Mouse (Mus musculus) layer of hippocampus, adult 9-10 months (tissue): ENCODE data around the gene Ces3b.
"Not testable (repeated sequence)": the region's sequence is repeated elsewhere in the genome, so short reads cannot be mapped to it uniquely, and the experiment has no call there.

Source experiments
- DNase-seq: peaks from one replicate; pipeline ENCODE4 v3.0.0; 2022; ENCODE audit warnings: low spot score

Gene Ces3b

DNA sequence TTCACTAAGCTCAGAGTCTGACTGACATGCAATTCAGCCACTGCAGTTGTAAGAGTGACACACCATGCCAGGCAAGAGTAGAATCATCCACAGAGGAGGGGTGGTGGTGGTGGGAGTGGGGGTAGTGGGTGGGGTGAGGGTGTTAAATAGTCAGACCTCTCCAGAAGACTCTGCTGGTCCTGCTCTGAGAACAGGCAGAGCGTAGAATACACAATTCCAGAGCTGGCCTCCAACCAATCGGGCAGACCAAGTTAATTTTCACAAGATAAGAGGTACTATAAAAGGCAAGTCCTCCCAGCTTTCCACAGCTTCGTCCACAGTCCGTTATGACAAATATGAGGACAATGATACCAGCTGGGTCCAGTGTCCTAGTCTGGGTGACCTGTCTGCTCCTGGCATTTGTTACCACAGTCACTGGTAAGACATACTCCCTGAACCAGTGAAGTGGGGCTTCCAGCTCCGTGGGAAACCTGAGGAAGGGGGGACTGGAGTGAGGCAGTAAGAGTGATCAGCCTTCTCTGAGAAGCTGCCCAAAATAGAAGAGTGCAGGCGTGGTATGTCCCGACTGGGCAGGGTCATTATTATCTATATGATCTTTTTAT lies at the start of gene Ces3b:
Gene Ces3b, plus strand, starts transcription at position 305 of the 602 bp plus-strand sequence.
- DNase-seq = no peak

DNA sequence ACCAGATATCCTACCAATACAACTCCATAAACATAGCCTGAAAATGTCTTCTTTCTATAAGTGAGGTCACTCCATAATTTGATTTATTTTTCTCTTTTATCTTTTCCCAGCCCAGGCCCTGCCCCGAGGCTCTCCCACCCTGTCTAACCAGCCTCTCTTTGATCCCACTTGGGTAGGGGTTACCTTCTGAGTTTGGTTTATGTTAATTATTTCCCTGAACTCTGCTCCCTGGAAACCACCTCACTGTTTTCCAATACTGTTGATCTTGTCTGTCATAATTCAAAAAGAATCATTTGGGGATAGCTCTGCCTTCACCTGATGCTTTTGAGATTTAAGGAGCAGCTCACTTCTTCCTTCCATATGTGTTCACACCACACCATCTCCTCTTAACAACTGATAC lies 40.0 kb upstream of the Ces3b start:
- no peak for DNase-seq

DNA sequence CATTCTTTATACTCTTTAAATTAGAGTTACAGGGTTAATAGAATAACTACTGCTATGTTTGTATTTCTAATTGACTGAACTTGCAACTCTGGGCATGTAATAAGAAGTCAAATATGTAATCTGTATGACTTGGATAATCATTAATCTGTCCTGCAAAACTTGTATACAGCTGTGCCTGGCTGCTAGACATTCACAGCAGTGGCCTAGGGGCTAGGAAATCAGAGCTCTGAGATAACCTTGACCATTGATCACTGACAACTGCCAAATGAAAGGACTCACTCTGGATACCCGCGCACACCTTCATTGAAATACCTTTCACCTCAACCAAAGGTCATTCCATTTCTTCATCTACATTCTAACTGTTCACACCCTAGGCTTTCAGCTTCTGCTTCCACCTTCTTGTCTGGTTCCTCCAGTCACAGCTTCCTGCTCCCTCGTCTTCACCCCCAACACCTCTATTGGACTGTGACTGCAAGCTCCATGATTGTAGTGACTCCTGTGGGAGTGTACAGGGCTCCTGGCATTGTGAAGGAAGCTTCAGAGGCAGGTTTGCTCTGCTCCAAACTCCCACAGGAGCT lies 37.6 kb upstream of the Ces3b start:
- DNase-seq = no peak

DNA sequence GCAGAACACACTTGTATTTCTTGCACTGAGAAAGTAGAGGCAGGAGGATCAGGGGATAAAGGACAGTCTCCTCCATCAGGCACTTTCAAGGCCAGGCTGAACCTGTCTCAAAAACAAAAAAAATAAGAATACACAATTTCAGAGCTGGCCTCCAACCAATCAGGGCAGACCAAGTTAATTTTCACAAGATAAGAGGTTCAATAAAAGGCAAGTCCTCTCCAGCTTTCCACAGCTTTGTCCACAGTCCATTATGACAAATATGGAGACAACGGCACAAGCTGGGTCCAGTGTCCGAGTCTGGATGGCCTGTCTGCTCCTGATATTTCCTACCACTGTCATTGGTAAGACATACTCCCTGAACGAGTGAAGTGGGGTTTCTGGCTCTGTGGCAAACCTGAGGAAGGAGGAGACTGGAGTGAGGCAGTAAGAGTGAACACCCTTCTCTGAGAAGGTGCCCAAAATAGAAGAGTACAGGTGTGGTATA lies 35.1 kb upstream of the Ces3b start, which contains the start of gene Ces3a:
Gene Ces3a, plus strand, starts transcription at position 231 of the 484 bp plus-strand sequence.
- DNase-seq = no peak

DNA sequence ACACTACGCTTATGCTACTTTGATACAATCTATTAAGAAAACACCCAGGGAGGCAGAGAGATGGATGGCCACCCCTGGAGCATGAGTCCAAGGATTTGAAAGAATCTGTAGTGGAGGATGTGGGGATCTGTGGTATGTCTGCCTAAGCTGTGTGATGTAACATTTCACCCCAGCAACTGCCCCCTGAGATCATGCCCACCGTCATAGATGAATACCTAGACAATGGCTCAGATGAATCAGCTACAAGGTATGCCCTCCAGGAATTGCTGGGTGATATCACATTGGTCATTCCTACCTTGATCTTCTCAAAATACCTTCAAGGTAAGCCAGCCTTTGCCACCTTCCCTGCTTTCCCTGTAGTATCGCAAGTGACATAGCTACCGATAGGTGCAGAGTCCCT lies 27.3 kb upstream of the Ces3b start:
- DNase-seq = no peak

DNA sequence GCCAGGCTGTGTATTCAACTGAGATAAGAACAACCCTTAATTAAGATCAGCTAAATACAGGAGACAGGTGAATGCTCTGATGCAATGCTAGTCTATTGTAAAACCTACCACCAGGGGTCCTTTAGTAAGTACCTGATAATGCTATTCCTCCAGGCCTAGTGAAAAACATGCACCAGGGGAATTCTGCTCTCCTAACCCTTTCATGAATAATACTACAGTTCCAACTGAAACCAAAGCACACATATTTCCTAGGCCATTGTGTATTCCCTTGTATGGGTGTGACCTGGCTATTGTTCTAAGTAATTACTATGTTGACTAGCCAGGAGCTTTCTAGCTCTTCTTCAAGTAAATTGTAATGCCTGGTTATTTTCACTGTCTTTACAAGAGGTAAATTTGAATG lies 23.5 kb upstream of the Ces3b start:
- no peak for DNase-seq

DNA sequence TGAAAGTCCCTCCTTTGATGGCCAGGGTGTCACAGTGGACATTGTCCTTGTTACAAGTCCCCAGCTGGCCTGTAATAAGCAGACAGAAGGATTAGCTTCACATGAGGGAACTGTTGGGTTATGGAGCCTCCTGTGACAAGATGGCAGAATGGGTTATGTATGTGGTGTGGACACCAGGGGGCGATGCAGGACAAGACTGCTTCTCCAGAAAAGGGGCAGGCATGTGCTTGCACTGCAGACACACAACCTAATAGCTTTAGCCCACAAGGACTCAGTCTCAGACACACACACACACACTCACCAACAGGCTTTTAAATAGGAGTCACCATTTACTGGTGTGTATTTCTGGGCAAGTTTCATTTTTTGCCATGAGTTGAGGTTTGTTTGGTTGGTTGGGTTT lies 16.8 kb upstream of the Ces3b start:
- DNase-seq = no peak

DNA sequence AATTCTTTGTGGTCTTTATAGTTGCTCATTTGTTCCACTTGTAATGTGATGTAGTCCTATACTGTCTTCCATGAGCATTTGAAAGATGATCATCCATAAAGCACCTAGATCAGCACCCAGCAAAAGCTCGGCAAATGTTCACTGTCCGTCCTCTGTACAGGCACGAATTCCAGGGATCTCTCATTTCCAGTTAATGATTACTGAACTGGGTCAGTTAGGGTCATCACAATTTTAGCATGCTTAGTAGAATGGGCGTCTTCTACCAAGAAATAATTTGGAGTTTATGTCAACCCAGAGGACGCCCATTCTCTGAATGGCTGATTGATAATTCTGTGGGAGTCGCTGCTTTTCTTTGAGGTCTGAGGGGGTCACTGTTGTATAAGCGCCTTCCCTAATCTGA lies 15.6 kb upstream of the Ces3b start:
- DNase-seq = not testable (repeated sequence)

DNA sequence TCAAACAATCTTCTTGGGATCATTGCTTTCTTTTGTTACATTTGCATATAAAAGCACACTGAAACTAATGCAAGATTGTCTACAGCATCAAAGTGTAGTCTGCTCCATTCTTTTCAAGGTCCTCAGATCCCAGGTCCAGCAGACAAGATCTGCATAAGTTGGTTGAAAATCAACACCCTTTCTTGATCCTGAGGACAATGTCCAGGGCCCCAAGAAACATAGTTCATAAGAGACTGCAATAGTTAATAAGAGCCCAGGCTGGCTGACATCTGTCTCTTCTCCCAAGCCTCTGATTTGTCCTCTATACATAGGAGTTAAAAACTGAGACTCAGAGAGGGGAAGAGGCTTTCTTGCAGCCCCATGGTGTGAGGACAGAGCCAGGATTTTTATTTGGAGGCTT lies 14.6 kb upstream of the Ces3b start:
- DNase-seq = no peak

DNA sequence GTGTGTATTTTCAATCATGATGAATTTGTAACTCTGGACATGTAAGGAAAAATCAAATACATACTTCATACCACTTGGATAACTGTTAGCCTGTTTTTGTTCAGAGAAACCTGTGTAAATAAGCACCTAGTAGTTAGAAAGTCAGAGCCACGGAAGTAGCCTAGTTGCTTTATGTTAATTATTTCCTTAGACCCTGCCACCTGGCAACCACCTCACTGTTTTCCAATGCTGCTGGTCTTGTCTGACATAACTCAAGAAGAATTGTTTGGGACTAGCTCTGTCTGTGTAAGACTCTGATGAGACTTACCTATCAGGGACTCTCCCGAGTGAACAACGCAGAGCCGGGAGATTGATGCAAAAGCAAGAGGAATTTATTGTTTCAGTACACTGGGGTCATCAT lies 7.0 kb upstream of the Ces3b start:
- no peak for DNase-seq

DNA sequence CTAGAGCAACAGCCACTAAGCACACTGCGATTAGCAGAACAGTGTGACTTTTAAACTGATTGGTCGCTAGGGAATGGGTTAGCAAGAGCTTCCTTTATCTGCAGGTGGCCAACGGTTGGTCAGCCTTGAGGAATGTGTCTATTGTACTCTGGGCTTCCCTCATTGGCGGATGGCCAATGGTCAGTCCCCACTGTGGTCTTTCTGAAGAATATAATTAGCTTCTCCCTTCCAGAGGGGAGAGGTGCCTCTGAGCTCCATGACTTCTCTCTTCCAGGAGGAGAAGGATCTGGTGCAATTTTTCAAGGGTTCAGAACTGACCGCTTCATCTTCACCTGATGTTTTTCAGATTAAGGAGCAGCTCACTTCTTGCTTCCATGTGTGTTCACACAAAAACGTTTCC lies 6.5 kb upstream of the Ces3b start:
- DNase-seq = no peak

DNA sequence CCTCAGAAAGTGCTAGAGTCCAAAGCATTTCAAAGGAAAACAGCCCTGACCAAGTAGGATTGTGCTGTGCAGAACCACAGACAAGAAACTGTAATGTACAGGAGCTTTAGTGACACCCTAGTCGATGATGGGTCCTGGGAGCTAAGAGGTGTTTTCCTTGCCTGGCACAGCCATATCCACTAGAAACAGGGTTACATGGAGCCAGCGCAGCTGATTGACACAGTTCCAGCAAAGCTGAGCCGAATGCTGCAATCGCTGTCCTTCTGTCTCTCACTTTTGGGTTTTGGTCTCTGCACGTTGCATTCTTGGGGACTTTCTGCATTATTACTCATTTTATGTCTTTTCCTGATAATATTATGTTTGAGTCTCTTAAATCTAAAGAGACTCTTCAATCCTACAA lies 5.0 kb upstream of the Ces3b start:
- DNase-seq = no peak

DNA sequence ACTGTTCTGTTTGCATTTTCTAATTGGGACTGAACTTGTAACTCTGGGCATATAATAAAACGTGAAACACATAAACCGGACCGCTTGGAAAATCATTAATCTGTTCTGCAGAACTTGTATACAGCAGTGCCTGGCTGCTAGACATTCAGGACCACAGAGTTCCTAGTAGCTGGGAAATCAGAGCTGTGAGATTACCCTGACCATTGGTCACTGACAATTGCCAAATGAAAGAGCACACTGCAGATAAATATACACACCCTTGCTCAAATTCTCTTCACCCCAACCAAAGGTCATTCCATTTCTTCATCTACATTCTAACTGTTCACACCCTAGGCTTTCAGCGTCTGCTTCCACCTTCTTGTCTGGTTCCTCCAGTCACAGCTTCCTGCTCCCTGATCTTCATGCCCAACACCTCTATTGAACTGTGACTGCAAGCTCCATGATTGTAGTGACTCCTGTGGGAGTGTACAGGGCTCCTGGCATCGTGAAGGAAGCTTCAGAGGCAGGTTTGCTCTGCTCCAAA lies 2.7 kb upstream of the Ces3b start:
- no peak for DNase-seq

DNA sequence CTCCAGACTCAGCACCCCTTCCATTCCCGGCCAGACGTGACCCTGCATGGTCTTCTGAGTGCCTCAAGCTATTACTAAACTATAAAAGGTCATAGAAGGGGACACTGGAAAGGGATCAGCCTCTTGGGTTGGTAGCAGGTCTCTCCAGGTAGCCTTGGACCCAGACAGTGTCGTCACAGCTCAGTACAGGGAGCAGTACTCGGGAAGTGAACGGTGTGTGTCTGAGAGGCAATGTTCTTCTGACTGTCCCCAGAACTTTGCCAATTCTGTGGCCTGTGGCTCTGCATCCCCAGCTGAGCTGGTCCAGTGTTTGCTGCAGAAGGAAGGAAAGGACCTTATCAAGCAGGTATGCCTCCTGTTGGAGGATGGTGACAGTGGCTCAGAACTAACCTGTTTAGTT lies 4.6 kb downstream of the Ces3b start:
- not testable (repeated sequence) for DNase-seq

DNA sequence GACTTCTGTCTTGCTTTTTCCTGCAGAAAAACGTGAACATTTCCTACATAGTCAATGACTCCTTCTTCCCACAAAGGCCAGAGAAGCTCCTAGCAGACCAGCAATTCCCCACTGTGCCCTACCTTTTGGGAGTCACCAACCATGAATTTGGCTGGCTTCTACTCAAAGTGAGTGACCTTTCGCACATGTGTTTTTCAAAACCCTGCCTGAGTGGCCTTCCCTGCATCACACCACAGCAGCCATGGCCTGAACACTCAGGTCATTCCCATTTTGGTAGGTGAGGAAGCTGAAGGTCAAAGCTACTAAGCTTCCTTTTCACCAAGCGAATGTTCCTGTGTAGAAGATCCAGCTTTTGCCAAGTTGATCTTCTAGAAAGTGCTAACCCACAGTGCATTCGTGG lies 5.0 kb downstream of the Ces3b start:
- no peak for DNase-seq

DNA sequence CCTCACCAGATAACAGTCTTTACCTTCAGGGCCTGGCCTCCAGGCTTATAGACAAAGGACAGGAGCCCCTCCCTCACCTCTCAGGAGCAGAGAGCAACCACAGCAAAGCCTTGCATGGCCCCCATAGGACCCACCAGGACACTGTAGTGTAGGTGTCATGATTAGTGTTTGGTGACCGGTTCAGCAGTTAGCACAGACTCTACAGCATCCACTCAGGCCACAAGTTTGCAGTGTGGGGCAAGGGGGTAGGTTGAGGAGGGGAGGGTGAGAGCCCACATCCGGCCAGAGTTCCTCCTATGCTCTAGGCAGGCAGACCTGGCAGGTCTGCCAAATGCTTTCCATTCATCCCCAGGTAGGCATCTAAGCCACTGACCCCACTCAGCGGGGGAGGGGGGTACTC lies 10.4 kb downstream of the Ces3b start:
- no peak for DNase-seq

DNA sequence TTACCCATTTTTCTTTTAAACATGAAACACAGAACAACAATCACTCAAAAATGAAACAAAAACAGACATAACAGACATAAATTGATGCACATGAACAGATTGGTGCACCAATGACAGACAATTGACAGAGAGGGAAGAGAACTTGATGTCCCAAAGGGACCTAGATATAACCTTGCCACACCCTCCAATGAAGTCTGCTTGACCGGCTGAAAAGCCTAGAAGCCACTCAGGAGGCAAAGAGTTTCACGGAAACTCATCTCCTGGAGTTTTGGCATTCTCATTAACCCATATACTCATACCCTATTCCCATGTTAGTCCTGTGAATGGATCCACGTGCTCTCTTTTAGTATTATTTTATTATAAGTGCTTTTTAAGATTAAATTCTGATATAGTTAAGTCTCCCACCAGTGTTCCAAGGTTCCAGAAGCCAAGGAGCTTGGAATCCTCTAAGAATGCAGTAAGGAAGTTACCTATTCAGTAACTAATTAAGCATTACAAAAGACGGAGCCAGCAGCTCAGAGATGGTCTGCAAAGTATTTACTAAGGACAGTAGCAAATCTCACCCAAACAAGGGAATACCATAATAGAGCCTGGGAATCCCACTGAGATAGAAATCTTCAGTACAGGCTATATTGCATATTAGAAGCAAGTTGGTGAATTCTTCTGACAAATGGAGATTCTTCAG lies 18.7 kb downstream of the Ces3b start:
- not testable (repeated sequence) for DNase-seq

DNA sequence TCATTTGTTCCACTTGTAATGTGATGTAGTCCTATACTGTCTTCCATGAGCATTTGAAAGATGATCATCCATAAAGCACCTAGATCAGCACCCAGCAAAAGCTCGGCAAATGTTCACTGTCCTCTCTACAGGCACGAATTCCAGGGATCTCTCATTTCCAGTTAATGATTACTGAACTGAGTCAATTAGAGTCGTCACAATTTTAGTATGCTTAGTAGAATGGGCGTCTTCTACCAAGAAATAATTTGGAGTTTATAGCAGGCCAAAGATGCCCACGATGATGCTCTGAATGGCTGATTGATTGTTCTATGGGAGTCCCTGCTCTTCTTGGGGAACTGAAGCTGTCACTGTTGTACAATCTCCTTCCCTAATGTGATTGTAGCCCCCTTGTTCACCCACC lies 20.1 kb downstream of the Ces3b start:
- not testable (repeated sequence) for DNase-seq

DNA sequence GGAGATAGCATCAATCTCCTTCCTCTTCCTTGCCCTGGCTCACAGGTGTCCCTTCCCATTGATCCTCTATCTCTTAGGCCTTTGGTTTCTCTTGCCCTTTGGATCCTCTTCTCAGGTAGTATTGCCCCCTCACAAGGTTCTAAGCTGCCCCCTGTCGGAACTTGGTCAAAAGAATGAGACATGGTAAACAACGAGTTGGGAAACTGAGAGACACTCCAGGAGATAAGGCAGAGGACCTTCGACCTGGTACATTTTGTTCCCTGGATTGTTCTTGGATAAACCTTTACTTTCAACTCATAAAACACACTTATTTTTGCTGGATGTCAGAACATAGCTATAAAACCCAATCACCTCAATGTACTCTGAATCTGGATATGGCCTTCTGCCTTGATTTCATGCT lies 20.7 kb downstream of the Ces3b start:
- no peak for DNase-seq

DNA sequence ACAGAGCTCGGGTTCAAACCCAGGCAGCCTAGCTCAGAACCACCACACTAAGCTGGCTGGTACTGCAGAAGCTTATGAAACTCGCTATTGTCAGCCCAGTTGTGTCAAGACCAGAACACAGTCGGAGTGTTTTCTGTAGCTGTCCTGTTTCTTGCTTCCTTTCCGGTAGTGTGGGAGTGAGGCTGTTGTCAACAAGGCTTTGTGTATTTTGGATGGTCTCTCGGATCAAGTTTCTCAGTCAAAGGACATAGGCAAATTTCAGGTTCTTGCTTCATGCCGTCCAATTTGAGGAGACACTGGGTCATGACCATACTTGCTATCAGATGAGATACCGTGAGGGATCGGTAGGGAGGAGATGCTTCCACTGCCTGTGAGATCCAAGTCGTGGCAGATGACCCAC lies 46.3 kb downstream of the Ces3b start:
- DNase-seq = no peak

DNA sequence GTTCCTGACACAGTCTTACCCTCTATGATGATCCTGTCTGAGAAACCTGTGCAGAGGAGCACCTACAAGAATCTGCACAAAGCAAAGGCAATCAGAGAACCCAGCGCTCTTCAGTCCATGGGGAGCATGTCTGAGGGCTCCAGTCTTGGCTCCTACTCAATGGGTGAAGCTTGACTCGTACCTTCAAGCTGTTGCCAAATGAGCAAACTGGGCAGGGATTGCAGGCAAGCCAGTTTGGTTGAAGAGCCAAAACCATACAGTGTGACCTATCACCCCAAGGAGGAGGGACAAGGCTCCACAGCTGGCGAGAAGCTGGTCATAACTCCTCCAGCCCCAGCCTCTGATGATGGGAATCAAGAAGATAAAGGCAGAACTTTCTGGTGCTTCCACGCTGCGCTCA lies 48.0 kb downstream of the Ces3b start, which contains the start of gene Ces4a:
Gene Ces4a, plus strand, starts transcription at position 292 of the 400 bp plus-strand sequence.
- no peak for DNase-seq

DNA sequence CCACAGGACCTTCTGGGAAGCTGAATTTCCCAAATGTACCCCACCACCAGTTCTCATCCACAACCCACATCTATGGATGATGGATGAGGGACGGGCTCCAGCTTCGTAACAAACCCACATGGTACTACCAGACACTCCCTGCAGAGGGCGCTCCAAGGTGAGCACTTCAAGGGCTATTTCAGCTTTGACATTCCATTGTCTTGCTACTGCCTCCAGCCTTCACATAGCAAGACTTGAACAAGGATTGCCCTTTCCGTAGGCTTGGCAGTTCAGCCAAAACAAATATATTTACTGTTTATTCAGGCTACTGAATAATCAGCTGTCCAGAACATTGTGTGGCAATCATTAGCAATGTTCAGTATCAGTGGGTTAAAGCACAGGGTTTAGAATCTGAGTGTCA lies 54.9 kb downstream of the Ces3b start:
- peak; percentile 36 for DNase-seq

DNA sequence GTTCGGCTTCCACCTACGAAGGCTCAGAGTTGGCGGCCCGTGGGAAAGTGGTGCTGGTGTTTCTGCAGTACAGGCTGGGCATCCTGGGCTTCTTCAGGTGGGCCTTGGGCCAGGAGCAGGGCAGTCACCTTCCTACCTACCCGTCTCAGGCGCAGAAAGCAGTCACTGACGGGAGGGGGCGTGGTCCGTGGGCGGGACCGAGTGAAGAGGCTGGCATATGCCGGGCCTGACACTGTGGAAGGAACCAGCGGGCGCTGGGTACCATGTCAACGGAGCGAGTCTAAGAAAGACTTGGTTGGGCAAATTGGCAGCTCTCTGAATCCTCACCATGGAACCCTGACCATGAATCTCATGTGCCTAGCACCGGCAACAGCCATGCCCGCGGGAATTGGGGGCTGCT lies 58.8 kb downstream of the Ces3b start:
- no peak for DNase-seq
